Mouse (Mus musculus) mammary gland, adult 2 months (tissue): ENCODE data around the gene Pcbp3. TPM values are rescaled to one million over a fixed set of nuclear protein-coding genes. Genes with fewer than 3 reads are reported as not detected.

Experiments used
- polyA plus RNA-seq: library from polyadenylated mRNA; depleted of rRNA; stranded (reverse); fragments of >200 nt; gene quantifications from 2 replicates; pipeline ENCODE4 v1.2.3, GENCODE M21; 2012; ENCODE audit warnings: low replicate concordance; rRNA removed

Pcbp3 gene
- 6.9 and 9.2 TPM in 2 replicates for polyA plus RNA-seq

DNA sequence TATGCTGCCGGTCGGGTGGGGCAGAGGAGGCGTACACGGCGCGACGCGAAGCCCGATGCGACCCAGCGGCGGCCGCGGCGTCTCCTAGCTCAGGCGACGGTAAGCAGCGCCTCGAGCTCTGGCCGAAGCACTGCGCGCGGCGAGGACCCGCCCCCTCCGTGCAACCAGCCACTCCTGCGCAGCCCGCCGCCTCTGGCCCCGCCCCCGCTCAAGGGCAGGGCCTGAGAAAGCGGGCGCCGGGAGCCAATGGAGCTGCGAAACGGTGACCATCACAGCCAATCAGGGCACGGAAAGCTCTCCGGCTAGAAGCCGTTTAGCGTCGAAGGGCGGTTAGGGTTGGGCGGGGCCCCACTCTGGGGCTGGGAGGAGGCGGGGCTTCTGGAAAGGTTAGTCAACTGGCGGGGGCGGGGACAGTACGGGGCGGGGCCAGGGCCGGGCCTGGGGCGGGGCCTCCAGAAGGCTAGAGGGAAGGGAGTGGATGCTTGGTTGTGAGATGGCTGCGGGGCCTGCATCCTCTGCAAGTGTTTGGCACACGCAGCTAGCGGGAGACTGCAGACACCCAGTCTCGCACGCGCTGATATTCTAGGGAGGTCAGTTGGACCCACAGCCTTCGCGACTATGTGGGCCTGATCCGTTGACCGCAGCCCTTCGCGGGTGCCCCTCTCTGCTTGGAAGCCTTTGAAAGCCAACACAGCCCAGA, at the start of gene Pcbp3:
Gene Pcbp3, minus strand, starts transcription at position 98 of the 700 bp plus-strand sequence.

DNA sequence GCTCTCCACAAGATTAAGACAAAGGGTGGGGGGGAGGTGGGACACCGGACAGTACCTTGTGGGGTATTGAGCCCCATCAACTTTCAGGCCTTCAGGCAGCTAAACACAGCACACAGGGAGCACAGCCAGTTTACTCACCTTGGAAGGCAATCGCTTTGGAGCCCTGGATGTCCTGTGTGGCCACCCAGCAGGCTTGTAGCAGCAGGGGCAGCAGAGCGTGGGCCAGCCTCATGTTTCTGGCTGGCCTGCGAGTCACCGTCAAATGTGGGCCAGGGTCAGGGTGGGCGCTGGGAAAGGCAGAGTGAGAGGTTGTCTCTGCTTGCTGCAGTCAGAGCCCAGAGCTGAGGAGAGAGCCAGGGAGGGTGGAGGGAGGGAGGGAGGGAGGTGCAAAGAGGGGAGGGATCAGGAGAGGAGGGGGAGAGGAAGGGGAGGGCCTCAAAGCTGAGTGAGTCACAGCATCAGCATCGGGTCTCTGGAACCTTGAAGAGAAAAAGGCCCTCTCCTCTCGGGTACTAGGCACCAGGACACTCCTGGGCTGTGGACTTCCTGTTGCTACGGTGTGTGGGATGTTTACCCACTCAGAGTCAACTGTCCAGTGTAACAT, 235.9 kb downstream of the Pcbp3 start, which contains the start of gene Col6a1:
Gene Col6a1, minus strand, starts transcription at position 487 of the 604 bp plus-strand sequence.

Other genes starting within 250 kb of the Pcbp3 start
- gene Col6a1, start 235.7 kb downstream of the Pcbp3 start, polyA plus RNA-seq = 214 and 302 TPM in 2 replicates
- 111 and 134 TPM in 2 replicates for gene Slc19a1, start 70.4 kb upstream of the Pcbp3 start, polyA plus RNA-seq
- 69.0 and 137 TPM in 2 replicates for gene Col18a1, start 204.7 kb upstream of the Pcbp3 start, polyA plus RNA-seq